Mouse (Mus musculus) kidney, embryonic 16.5 days (tissue): ENCODE results near the gene Calhm1. TPM values are rescaled to one million over a fixed set of nuclear protein-coding genes. Genes with fewer than 3 reads are reported as not detected.

ENCODE experiments used
- ATAC-seq: fragments of 200-750 bp; cut with Nextera tagmentation; 2 replicates; pipeline ENCODE4 v1.8.0; 2017; ENCODE audit warnings: moderate TSS enrichment; ENCODE audit not compliant: low FRiP score, low TSS enrichment
- H3K27ac ChIP-seq: fragments of 300-500 bp; sonication (generic); 2 replicates; pipeline ENCODE4 v1.5.1; 2014; ENCODE audit warnings: low read length
- H3K27me3 ChIP-seq: fragments of 300-500 bp; sonication (generic); 2 replicates; pipeline ENCODE4 v1.6.1; 2014; ENCODE audit warnings: low read length, control low read depth, mixed read lengths; ENCODE audit not compliant: insufficient read depth
- H3K36me3 ChIP-seq: fragments of 300-500 bp; sonication (generic); 2 replicates; pipeline ENCODE4 v1.6.1; 2014; ENCODE audit warnings: low read length, control low read depth, mixed read lengths; ENCODE audit not compliant: insufficient read depth
- H3K4me1 ChIP-seq: fragments of 300-500 bp; sonication (generic); 2 replicates; pipeline ENCODE4 v1.6.1; 2014; ENCODE audit warnings: low read length, control low read depth, mixed read lengths; ENCODE audit not compliant: insufficient read depth
- H3K4me2 ChIP-seq: fragments of 300-500 bp; sonication (generic); replicated peaks from 2 replicates; pipeline ENCODE4 v1.6.1; 2014; ENCODE audit warnings: low read depth, low read length
- H3K4me3 ChIP-seq: fragments of 300-500 bp; sonication (generic); 2 replicates; pipeline ENCODE4 v1.5.1; 2014; ENCODE audit warnings: mild to moderate bottlenecking, low read length
- H3K9ac ChIP-seq: fragments of 300-500 bp; sonication (generic); replicated peaks from 2 replicates; pipeline ENCODE4 v1.6.1; 2014; ENCODE audit warnings: low read length
- H3K9me3 ChIP-seq: fragments of 300-500 bp; sonication (generic); 2 replicates; pipeline ENCODE4 v1.6.1; 2016; ENCODE audit warnings: low read length, control low read depth
- WGBS: fragments of 180-500 bp; shearing (Covaris S2); extraction: QIAGEN DNeasy Blood & Tissue Kit; methylation state at CpG from one replicate; pipeline ENCODE4 v1.1.7; 2014; 5-methylcytosine and 5-hydroxymethylcytosine counted together
- polyA plus RNA-seq: library from polyadenylated mRNA; unstranded; fragments of >200 nt; fragmentation: Nextera tagmentation; extraction: Ambion mirVana; gene quantifications from 2 replicates; pipeline ENCODE4 v1.2.1, GENCODE M21; 2015

Calhm1 gene
- not detected in 2 replicates for polyA plus RNA-seq

- no peaks in the 10 kb centered on the region for H3K4me1 ChIP-seq
- H3K27ac ChIP-seq, result no peak within 1 kb of the TSS
- no peak within 1 kb of the TSS for H3K4me2 ChIP-seq
- no peak within 1 kb of the TSS for H3K9ac ChIP-seq
- H3K4me3 ChIP-seq, result no peak within 1 kb of the TSS
- no peaks in the 10 kb centered on the region for H3K9me3 ChIP-seq
- ATAC-seq, result no peak
- H3K36me3 ChIP-seq, result no peaks in the 10 kb centered on the region
- 87% methylated on average over 6 of the region's 6 CpGs for WGBS
- H3K27me3 ChIP-seq, result no peaks in the 10 kb centered on the region
These were observed at the start of gene Calhm1 for GRCm38 (mm10) chr19:47144154-47144553. Gene Calhm1 (minus strand): TSS chr19:47144254.

DNA sequence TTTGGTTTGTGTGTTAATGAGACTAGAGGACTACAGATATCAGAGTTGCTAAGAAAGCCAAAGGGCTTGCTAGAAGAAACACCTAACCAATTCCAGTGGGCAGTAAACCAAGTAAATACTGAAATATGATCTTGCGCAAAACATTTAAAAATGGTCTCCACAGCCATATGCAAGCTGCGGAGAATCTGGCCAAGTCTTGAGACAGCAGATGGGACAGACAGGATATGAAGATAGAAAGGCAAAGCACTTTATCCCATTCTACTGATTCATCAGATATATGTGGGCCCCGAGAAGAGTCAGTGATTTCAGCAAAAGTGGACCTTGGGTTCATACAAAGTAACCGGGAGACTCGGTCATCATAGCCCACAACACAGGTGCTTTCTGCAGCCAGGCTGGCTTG is 48.1 kb upstream of the Calhm1 start:
- no peak overlapping the region for H3K9ac ChIP-seq
- no peak overlapping the region for H3K27ac ChIP-seq
- no peak for ATAC-seq
- no peak overlapping the region for H3K4me2 ChIP-seq
- no peak overlapping the region for H3K4me3 ChIP-seq
- no peaks in the 10 kb centered on the region for H3K27me3 ChIP-seq
- H3K9me3 ChIP-seq, result no peaks in the 10 kb centered on the region
- H3K4me1 ChIP-seq, result 0 out of 2 replicates have a peak, but pooled peaks cover 4% of the 10 kb centered on the region
- H3K36me3 ChIP-seq, result no peaks in the 10 kb centered on the region
- WGBS, result 97% methylated on average over 5 of the region's 5 CpGs

DNA sequence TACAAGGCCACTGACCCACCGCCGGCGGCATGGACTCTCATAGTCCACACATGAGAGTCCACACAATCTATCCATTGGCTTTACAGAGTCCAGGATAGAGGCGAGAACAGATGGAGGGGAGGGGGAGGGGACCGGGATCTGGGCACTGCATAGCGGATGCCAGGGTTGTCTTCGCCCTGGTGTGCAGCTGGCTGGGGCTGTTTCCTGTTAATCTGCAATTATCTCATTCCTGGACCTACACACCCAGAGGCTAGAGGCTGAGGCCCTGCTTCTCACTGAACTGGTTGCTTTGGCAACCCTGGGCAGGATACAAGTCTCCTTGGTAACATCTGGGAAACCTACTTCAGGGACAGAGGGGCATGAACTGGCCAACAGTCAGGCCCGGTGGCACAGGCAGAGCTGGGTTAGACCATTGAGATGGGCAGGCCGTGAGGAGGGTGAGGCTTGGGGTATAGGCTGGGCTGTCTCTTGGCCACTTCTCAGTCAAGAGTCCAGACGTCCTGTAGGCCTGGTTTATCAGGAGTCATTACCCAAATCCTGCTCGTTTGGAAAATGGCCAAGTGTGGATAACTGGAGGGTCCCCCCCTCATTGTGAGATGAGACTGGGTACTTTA is 44.6 kb upstream of the Calhm1 start:
- H3K27ac ChIP-seq, result no peak overlapping the region
- H3K27me3 ChIP-seq, result no peaks in the 10 kb centered on the region
- H3K9ac ChIP-seq, result no peak overlapping the region
- WGBS, result 77% methylated on average over 11 of the region's 11 CpGs
- no peak overlapping the region for H3K4me2 ChIP-seq
- no peaks in the 10 kb centered on the region for H3K36me3 ChIP-seq
- no peak overlapping the region for H3K4me3 ChIP-seq
- H3K4me1 ChIP-seq, result 0 out of 2 replicates have a peak, but pooled peaks cover 4% of the 10 kb centered on the region
- peak; percentile 19; the same call in 1 of the 2 replicates for ATAC-seq
- H3K9me3 ChIP-seq, result no peaks in the 10 kb centered on the region

DNA sequence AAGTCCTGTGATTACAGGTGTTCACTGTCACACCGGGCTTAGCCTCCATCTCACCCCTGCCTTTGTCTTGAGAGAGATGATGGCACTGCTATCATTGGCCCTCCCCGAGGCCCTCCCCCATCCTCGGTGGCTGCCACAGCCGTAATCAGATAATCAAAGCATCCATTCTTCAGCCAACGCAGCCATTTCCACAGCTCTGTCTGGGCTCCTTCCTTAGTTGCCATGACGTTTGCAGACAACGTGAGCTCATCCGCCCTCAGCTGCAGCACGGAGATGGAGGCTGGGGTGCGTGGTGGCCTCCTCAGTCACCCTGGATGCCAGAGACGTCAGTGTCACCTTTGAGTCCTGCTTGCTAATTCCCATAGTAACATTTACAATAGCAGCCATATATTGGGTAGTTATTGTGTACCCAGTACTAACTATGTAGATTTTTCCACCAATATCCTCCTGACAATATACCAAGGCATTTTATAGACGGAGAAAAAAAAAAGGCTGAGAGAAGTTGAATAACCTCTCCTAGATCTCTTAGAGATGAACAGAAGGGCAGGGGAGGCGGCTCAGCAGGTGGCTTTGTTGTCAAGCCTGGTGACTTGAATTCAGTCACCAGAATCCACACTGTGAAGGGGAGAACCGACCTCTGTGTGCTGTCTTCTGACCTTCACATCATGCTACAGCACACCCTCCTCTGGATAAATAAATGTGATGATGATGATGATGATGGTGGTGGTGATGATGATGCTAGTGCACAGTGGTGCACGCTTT is 42.6 kb upstream of the Calhm1 start:
- H3K4me1 ChIP-seq, result 0 out of 2 replicates have a peak, but pooled peaks cover 4% of the 10 kb centered on the region
- no peak overlapping the region for H3K27ac ChIP-seq
- no peak for ATAC-seq
- no peak overlapping the region for H3K4me3 ChIP-seq
- no peak overlapping the region for H3K9ac ChIP-seq
- H3K27me3 ChIP-seq, result no peaks in the 10 kb centered on the region
- WGBS, result 56% methylated on average over 15 of the region's 15 CpGs
- H3K4me2 ChIP-seq, result no peak overlapping the region
- H3K36me3 ChIP-seq, result no peaks in the 10 kb centered on the region
- peaks cover 4% of the 10 kb centered on the region; the same call in 1 of the 2 replicates for H3K9me3 ChIP-seq

DNA sequence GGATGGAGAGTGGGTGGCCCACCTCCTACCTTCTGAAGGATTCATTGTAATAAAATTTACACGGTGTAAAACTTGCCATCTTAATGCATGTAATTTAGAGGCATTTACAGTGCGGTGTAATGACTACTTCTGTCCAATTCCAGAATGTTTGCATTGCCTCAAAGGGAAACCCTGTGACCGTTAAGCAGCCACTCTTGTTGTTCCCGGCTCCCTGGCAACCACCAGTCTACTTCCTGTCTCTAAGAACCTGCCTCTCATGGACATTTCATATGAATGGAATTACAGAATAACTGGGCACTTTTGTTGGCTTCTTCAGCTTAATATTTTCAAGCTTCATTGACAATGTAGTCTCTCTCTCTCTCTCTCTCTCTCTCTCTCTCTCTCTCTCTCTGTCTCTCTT is 40.7 kb upstream of the Calhm1 start:
- Histone ChIP-seq H3K9ac (no peak overlapping the region), H3K9me3 (peaks cover 4% of the 10 kb centered on the region; the same call in 1 of the 2 replicates), H3K4me3 (no peak overlapping the region), H3K36me3 (no peaks in the 10 kb centered on the region), H3K27ac (no peak overlapping the region), H3K4me2 (no peak overlapping the region), H3K4me1 (peaks cover 8% of the 10 kb centered on the region; the same call in 1 of the 2 replicates), H3K27me3 (peaks cover 13% of the 10 kb centered on the region)
- 46% methylated on average over 4 of the region's 4 CpGs for WGBS
- ATAC-seq, result no peak

DNA sequence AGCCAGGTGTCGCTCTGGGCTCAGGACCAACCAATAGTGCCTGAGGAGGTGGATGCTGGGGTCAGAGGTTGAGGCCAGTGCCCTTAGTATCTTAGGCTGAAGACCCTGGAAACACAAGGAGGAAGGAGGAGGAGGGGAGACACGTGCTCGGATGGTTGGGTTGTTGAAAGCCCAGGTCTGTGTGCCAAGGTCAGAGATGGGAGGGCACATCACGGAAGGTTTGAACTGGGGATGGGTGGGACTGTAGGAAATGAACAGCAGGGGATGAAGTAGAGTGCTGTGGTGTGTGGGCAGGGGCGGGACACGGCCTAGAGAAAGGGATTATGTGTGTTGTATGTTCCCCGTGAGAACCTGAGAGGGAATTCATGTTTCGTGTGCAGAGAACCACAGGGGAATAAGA is 40.2 kb upstream of the Calhm1 start:
- no peak for ATAC-seq
- H3K9ac ChIP-seq, result no peak overlapping the region
- H3K36me3 ChIP-seq, result no peaks in the 10 kb centered on the region
- peaks cover 4% of the 10 kb centered on the region; the same call in 1 of the 2 replicates for H3K9me3 ChIP-seq
- WGBS, result 61% methylated on average over 8 of the region's 8 CpGs
- H3K27me3 ChIP-seq, result peaks cover 18% of the 10 kb centered on the region
- no peak overlapping the region for H3K27ac ChIP-seq
- peaks cover 13% of the 10 kb centered on the region; the same call in 1 of the 2 replicates for H3K4me1 ChIP-seq
- H3K4me3 ChIP-seq, result no peak overlapping the region
- no peak overlapping the region for H3K4me2 ChIP-seq

- H3K27me3 ChIP-seq, result peaks cover 23% of the 10 kb centered on the region
- no peaks in the 10 kb centered on the region for H3K36me3 ChIP-seq
- no peak for ATAC-seq
- 18% methylated on average over 8 of the region's 8 CpGs for WGBS
- H3K9me3 ChIP-seq, result peaks cover 4% of the 10 kb centered on the region; the same call in 1 of the 2 replicates
- no peak overlapping the region for H3K27ac ChIP-seq
- H3K9ac ChIP-seq, result no peak overlapping the region
- H3K4me1 ChIP-seq, result peaks cover 11% of the 10 kb centered on the region; the same call in 1 of the 2 replicates
- peak overlapping the region; percentile 100; the same call in 1 of the 2 replicates for H3K4me2 ChIP-seq
- H3K4me3 ChIP-seq, result peak overlapping the region; percentile 70; the same call in 1 of the 2 replicates
These were observed 36.0 kb upstream of the Calhm1 start for GRCm38 (mm10) chr19:47180011-47180410.

GRCm38 (mm10) chr19:47179272-47179809 is 35.3 kb upstream of the Calhm1 start:
- Histone ChIP-seq H3K4me2 (peak overlapping the region; percentile 100), H3K27ac (no peak overlapping the region), H3K27me3 (peaks cover 23% of the 10 kb centered on the region), H3K4me3 (peak overlapping the region; percentile 70), H3K4me1 (peaks cover 11% of the 10 kb centered on the region; the same call in 1 of the 2 replicates), H3K36me3 (no peaks in the 10 kb centered on the region), H3K9me3 (peaks cover 4% of the 10 kb centered on the region; the same call in 1 of the 2 replicates), H3K9ac (peak overlapping the region; percentile 72)
- under 1% methylated on average over 41 of the region's 42 CpGs for WGBS
- ATAC-seq, result peak; percentile 36

GRCm38 (mm10) chr19:47178431-47179271 is 34.6 kb upstream of the Calhm1 start, which contains the start of gene Neurl1a:
Gene Neurl1a (plus strand): TSS chr19:47178820.
- H3K27me3 ChIP-seq, result peaks cover 23% of the 10 kb centered on the region
- under 1% methylated on average over 85 of the region's 98 CpGs for WGBS
- H3K4me3 ChIP-seq, result peak within 1 kb of the TSS; percentile 70
- peak within 1 kb of the TSS; percentile 72 for H3K9ac ChIP-seq
- H3K27ac ChIP-seq, result no peak within 1 kb of the TSS
- H3K36me3 ChIP-seq, result no peaks in the 10 kb centered on the region
- H3K4me1 ChIP-seq, result peaks cover 11% of the 10 kb centered on the region; the same call in 1 of the 2 replicates
- H3K9me3 ChIP-seq, result peaks cover 4% of the 10 kb centered on the region; the same call in 1 of the 2 replicates
- peak within 1 kb of the TSS; percentile 100 for H3K4me2 ChIP-seq
- peak; percentile 59 for ATAC-seq
